Mouse (Mus musculus) layer of hippocampus, adult 18-20 months (tissue): ENCODE measurements around the gene Lbx1. TPM values are rescaled to one million over a fixed set of nuclear protein-coding genes. Genes with fewer than 3 reads are reported as not detected.
A peak's percentile ranks its signal among the peaks of the same experiment; 100 is the strongest.

Experiments
- DNase-seq, 2 experiments: peaks; one replicate each; pipeline ENCODE4 v3.0.0; 2022; ENCODE audit warnings: low spot score in 2 of 2
- long read RNA-seq: library from polyadenylated mRNA; stranded (forward); transcript quantifications from one replicate; pipeline ENCODE4 v2.0.0, GENCODE M21; 2021
- total RNA-seq, 2 experiments: library from RNA; stranded (reverse); gene quantifications; 2 replicates each; pipeline ENCODE4 v1.2.3; 2021

Gene Lbx1
- not detected for total RNA-seq
- long read RNA-seq: 0 reads

DNA sequence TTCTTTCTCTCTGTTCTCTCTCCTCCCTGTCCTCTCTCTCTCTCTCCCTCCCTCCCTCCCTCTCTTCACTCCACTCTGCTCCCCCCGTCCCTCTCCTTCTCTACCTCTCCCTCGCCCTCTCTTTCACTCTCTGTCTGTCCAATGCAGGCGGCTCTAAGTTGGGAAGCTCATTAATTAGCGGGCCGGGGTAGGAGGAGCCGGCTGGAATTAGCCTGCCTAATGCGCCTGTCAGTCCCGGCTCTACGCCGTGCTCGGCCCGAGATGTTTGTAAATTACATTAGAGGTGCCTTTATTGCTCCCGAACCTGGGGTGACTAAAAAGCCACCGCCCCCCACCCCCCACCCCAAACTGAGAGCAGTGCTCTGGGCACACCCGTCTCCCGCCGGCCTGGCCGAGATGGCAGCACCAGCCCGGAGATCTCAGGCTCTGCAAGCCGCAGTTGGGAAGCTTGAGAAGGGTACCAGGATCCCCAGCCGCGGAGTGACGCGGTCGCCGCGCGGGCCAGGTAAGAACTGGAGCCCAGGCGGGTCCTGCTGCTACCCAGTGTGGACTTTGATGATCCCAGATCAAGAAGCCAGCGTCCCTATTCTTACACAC is at the start of gene Lbx1:
Lbx1 (minus strand) TSS at position 47 of the 597 bp plus-strand sequence.
- no peak for DNase-seq

DNA sequence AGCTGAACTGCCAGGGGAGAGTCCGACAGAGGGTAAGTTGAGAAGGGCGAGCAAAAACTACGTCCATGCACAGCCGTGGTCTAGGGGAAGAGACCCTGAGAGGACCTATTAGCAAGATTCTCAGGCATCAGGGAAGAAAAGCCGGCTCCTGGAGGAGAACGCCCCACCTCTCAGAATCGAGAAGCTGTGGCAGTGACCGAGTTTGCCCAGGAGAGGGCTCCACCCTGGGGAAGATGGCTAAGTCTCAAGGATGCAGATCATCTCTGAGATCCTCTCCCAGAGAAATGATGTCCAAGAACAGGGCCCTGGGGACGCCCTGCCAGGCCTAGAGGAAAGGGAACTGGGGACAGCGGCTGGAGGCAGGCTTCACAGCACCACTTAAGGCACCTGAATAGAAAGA is 47.7 kb upstream of the Lbx1 start:
- peak; percentile 35 to 71 for DNase-seq

DNA sequence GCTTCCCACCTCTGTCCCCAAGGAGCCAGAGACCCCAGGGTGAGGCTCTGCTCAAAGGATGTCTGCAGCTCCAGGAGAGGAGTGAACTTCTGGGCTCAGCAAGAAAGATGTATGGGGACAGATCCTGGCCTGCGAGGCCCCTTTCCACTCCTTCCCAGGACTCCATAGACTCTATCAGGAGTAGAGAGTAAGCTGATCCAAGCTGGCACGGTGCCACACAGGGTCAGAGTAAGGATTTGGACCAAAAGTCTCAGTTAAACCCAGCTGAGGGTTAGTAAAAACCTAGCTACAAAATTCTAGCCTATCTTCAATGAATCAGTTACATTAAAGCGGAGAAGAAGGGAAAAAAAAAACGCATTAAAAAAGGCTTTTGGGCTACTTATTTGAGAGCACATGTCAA is 40.6 kb upstream of the Lbx1 start:
- no peak for DNase-seq

DNA sequence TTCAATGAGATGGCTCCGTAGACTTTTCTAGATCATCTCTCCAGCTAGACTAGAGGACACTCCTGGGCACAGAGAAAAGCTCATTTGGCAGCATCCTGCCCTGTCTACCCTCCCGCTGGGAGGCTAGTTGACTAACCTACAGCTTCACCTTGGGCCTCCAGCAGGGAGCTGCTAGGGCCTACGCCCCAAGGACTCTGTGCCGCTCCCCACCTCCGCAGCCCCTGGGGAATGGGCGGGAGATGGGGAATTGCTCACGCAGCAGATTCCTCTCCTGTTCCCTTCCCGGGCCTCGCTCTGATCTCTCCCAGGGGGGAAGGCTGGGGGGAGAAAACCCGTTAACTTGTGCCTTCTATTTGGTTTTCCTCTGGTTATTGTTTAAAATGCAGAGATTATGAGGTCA is 36.4 kb upstream of the Lbx1 start:
- no peak for DNase-seq

DNA sequence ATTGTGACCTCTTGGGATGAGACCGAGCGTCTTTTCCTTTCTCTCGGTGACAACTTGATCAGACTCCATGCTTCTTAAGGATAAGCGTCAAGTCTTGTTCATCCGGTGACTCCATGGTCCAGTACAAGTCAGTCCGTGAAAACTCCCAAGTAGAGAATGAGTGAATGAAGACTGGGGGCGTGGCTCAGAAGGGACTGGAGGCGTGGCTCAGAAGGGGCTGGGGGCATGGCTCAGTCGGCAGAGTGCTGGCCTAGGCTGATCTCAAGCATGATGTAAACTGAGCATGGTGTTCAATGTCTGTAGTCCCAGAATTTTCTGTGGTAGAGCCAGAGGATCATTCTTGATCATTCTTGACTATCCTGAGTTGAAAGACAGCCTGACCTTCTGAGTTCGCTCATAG is 27.4 kb upstream of the Lbx1 start:
- no peak for DNase-seq

DNA sequence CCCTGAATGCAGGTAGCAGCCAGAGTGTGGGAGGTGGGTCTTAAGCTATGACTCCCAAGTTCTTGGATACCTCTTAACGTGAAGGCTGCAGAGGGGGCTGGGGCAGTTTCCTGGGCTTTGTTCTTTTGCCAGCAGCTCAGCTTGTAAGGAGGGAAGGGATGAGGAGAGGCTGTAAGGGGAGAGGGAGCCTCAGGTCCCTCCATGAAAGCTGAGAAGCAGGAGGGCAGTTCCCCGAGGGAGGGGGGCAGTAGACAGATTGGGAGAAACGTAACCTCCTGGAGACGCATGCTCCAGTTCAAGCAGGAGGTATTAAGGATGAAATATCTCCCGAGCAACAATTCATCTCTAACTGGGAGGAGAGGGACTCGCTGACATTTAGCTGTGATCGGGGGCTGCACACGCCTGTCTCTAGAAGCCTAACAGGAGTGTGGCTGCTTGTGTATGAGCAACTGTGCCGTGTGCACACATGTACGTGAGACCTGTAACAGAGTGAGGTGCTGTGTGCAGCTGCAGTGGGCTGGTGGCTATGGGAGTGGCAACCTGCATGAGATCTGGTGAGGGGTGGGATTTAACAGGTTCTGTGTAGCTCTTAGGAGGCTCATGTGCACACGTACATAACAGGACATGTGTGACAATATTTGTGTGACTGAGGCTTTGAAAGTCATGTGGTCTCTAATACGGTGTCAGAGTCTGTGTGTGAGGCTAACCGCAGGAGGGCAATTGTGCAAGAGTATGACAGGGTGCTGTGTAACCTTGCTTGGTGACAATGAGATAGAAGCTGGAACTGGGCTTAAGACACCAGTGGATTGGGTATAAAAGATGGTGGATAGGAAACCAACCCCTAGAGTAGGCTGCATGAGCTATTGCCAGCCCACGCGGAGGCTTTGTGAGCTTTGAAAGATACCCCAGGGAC is 22.1 kb upstream of the Lbx1 start:
- no peak for DNase-seq

DNA sequence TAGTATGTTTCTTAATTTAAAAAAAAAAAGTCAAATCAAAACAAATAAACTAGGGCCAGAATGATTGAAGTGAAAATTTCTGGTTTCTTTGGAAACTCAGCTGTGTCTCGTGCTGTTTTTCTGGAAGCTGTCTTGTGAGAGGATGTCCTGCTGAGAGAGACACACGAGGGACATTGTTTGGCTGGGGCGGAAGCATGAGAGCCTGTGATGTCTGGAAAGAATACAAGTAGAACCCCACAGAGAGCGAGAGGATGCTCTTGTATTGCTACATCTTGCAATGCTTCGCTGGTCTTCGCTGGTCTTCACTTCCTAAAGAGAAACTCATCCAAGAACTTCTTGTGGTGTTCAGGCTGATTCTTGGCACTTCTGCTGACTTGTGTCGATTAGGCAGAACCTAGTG is 19.2 kb upstream of the Lbx1 start:
- DNase-seq: no peak

DNA sequence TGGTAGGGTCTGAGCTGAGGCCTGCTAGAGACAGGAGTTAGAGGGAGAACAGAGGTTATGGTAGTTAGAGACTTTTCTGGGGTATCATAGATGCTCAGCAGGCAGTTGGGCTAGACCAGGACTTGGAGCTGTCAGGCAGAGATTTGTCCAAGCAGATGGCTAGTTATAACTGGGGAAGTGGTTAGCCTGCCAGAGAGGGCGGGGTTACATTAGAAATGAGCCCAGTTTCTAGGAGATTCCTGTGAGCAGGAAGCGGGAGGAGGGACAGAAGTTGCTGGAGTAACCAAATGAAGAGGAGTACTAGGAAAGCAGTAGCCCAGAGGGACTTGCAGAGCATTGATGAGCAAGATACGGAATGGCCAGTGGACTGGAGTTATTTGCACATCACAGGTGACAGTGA is 16.8 kb upstream of the Lbx1 start:
- DNase-seq: no peak

DNA sequence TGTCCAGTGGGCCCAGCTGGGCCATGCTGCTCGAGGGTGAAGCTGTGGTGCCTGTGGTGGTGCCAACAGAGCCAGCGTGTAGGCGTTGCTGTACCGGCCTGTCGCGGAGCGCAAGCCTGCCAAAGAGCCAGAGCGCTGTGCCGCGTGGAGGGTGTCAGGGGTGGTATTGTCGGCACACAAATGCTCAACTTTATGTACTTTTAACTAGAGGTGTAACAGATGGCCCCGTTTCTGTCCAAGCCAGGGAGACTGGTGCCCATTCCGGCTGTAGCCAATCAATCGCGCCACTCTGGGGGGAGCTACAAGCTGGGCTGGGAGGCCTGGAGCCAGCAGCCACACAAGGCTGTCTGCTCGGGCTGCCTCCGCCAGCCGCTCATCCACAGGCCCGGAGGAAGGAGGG is 13.1 kb upstream of the Lbx1 start:
- DNase-seq: peak; percentile 46 to 69

DNA sequence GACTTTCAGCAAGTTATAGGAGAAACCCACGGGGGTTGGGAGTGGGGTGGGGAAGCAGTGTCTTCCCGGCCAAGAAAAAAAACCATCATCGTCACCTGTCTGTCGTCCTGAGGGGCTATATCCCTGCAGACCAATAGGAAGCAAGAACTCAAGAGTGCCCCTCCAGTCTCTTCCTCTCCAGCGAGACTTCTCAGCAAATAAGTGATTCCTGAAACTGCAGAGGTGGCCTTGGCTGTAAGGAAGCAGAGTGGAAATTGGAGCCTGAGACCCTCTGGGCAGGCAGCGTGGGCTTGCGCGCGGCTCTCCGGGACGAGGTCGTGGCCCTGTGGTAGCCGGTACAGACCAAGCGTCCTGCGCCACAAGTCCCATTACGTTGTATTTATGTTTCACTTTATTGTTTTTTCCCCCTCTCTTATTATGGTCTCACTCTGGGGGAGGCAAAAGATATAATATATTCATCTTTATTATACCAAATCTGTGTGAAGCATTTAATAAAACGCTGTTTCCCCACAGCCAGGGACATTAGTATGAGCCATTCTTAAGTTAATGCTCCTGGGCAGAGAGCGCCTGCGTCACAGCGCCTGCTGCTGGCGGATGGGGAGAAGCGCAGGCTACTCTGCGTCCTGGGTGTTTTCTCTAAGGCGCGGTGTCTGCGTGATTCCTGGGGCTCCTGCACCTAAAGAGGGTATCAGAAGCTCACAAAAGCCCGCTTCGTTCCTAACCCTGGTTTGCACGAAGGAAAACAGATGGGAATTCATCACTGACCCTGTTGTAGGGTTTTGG is 8.5 kb upstream of the Lbx1 start:
- DNase-seq: no peak

DNA sequence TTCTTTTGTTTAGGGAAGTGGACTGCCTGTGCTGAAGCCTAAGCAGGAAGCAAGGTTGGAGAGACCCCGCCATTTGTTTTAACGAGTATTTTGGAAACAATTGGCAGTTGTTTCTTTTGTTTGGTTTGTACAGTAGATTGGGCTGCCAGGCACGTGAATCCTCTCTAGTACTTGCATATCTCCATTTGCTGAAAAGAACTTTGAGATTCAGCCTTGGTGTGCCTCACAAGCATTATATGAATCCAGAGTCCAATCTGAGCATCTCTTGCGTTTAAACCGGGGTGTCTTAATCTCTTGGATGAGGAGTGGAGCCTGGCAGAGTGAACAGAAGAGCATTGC is 7.6 kb upstream of the Lbx1 start:
- no peak for DNase-seq

DNA sequence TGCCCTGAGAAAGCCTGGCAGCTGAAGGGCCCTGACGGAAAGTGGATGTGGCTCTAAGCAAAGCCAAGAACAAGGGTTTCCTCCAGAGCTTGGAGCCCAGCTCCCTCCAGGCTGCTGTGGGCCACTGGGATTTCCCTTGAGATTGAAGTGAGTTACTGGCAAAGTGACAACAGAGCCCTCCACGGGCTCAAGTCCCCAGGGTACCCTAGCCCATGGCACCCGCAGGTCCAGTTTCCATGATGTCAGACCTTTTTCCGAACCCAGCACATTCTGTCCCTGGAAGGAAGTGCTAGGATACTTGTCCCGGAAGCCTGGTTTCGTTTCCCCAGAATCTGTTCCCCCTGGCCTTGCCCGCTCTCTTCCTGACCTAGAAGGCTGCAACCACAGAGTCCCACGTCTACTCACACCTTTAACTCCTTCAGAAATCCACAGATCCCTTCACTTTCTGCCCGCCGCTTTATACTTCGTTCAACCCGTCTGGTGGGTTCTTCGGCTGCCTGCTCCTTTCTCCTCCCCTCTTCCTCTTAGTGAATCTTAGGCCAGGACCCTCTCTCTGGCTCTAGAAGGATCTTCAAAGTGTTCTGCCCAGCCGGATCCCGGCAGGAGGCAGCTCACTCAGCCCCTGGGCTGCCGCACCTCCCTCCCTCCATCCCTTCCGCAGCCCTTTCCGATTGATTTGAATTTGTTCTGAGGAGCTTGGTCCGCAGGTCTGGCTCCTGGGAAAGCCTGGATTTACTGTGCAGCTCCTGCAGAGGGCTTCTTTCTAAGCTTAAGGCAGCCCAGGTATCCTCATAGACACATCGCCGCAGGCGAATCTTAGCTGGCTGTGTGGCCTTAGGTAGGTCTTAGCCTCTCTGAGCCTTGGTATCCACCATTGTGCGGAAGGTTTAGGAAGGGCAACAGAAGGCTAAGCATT is 7.0 kb upstream of the Lbx1 start:
- DNase-seq: no peak

DNA sequence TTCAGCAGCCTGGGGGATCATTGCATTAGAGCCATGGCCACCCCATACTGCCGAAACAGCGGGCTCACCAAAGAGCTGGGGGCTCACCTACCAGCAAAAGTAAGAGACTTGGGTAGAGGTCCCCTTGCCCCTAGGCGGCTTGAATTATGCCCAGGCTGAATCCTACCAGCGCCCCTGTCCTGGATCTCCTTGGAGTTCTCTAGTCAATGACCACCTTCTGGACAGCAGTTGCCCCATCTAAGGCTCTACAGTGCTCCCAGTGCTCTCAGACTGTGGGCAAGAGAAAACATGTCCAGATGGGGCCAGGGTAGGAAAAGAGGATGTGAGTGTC is 6.4 kb upstream of the Lbx1 start:
- DNase-seq: no peak

DNA sequence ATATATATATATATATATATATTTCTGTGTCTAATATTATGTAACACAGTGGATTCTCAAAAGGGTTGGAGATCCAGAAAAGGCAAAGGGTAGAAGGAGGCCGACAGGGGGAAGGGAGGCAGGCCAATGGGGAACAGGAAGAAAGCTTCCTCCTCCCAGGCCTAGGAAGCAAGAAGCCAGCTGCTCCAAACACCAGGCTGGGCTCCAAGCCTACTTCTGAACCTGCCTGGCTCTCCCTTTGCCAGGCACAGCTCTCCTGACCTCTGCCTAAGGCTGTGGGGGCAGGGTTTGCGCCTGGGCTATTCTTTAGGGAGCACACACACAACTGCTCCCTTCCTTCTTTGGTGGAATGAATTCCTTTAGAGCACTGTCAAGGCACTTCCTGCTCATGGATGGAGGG is 4.4 kb upstream of the Lbx1 start:
- DNase-seq: no peak

DNA sequence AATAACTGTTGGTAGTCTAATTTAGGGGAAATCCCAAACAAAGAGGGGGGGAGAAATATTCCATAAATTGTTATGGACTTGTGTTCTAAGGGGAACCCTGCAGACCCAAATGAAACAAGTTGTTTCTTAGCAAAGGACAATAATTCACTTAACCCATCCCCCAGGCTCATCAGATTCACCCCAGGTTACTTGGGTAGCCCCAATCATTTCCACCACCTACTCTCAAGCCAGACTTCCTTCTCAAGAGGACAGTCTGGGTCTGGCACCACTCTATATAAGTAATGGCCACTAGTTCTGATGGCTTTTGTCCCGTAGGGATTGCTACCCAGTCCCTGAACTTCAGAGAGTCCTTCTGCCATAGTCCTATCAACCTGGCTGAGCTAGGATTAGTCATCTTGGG is 3.6 kb upstream of the Lbx1 start:
- DNase-seq: no peak

DNA sequence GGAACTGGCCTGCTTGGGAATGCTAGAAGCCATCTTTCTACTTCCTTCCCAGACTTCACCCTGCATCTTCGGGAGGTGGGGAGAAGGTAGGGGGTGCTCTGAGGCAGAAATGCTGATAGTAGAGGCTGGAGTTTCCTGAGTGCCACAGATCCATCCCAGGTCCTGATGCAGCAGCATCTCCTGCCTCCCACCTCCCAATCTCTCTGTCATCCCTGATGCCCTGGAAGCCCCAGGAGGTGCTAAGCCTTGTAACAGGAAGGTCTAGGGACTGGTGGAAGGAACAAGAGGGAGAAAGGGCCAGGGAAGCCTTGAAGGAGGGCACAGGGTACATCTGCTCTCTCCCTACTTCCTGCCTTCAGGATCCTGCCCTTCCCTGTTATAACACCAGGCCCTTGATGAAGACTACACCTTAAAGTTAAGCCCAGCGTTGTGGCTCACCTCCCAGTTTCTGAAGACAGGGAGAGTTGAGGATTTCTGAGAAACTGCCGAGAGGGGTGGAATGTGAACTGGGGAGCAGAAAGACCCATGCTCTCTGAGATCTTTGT is 2.1 kb upstream of the Lbx1 start:
- no peak for DNase-seq

DNA sequence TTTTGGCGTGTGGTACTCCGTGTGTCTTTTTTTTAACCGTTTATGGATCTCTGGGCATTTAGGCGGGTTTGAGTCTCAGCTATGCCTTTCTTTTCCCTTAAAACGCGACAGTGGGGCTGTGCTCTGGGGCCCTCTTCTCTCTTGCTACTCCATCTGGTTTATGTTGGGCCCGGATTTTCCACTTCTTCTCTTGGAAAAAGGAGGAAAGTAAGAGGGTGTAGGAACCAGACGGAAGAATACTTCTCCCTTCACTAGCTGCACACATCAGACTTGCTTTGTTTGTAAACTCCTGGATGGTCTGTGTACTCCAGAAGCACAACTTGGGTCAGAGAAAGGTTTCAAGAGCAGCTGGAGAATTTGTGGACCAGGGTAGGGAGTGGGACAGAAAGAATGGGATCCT is 1.5 kb upstream of the Lbx1 start:
- DNase-seq: no peak

DNA sequence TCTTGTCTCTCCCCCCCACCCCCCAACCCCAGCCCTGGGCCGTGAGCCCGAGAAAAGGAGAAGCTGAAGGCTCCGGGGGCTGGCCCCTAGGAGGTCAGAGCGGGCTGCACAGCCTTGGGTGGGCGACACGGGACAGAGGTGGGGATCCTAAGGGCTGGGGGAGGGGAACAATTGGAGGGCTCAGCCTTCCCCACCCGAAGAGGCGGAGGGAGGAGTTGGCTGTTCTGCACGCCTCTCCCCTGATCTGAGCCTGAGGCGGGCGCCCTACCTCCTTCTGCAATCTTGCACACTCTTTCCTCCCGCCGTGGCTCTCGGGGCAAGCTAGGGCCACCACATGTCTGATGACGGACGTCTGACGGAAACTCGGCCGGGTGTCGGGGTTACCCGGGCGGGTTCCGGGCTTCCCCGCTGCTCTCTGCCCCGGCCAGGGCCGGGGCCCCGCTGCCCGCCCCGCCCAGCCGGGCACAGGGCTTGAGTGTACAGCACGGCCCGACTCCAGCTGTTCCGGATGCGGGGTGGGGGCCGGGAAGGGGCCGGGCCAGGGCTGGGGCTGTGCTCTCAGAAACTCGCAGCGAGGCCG is 841 bp upstream of the Lbx1 start:
- DNase-seq: no peak

DNA sequence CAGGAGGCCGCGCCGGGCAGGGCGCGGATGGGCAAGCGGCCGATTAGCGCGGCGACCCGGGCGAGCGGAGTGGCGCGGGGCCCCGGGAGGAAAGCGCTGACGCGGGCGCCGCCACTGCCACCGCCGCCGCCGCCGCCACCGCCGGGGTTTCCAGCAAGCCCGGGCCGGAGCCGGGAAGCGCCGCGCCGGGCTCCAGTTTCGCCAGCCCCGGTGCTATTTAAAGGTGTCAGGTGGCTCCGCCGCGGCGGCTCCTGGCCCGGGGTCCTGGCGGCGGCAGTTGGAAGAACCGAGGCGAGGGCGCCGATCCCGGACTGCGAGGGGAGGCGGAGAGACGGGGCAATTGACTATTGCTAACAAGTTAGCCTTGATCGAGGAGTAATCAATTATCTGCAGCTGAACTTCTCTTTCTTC is 276 bp downstream of the Lbx1 start:
- DNase-seq: no peak

DNA sequence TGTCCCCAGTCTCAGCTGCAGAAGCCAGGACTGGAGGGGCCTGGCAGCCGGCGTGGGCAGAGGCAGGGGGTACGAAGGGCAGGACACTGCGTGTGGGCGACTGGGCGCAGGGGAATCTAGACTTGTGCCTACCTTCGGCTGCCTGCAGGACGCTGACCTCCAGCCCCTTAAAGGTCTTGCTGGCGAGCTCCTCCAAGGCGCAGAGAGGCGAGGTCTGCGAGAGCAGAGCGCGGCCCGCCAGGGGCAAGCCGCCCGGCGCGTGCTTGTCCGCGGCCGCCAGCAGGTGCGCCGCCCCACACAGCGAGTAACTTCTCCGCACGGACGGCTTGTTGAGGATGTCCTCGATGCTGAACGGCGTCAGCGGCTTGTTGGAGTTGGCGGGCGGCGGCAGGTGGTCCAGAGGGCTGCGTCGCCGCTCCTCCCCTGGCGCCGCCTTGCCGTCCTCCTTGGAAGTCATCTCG is 811 bp downstream of the Lbx1 start:
- no peak for DNase-seq
